Mouse (Mus musculus) cerebellum, adult 9-11 months (tissue): ENCODE results near the gene Plin5.
"Not testable (repeated sequence)": the region's sequence is repeated elsewhere in the genome, so short reads cannot be mapped to it uniquely, and the experiment has no call there.

ENCODE experiments used
- DNase-seq: peaks from one replicate; pipeline ENCODE4 v3.0.0; 2022

The Plin5 gene

GRCm38 (mm10) chr17:56066451-56066850 lies 50.9 kb downstream of the Plin5 start:
- no peak for DNase-seq

GRCm38 (mm10) chr17:56065715-56066114 lies 51.7 kb downstream of the Plin5 start:
- DNase-seq = not testable (repeated sequence)

DNA sequence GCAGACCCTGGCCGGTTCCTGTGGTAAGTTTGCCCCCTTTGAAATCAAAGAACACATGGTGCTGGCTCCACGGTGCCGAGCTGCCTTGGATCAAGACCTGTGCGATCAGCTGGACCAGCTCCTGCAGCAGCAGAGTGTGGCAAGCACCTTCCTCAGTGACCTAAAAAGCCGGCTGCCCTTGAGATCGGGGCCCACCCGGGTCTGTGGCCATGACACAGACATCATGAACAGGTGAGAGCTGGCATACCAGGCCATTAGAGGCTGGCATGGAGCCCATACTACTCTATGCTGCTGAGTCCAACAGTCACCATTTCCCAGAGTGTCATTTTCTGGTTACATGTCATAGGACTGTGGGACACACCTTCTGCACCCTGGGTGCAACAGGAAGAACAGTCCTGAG lies 55.3 kb downstream of the Plin5 start:
- DNase-seq = peak; percentile 23
